Mouse (Mus musculus): ENCODE data around the gene Siae. TPM values are rescaled to one million over a fixed set of nuclear protein-coding genes. Genes with fewer than 3 reads are reported as not detected.

Siae gene
- polyA plus RNA-seq, 1 experiment from 2014 or later = 6.5 TPM

DNA sequence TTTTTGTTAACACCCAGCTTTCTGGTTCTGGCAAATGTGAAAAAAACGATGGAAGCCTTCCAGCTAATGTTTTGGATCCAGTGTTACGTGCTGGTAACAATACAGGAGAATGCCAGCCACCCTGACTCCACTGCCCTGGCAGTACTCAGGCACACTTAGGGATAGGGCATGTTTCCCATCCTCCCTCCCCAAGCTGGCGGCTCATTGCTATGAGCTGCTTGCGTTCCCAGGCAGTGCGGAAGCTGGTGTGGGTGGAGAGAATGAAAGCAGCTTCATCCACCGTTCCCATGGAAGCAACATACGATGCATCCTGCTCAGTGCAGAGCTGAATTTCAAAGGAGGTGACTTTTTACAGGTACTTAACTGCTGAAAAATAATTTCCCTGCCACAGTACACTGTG lies 70.1 kb downstream of the Siae start:
- Histone ChIP-seq H3K27ac (no peak overlapping the region), H3K4me1 (peaks cover 20% of the 10 kb centered on the region), H3K27me3 (ENCODE audit: poor library complexity, severe bottlenecking) (no peaks in the 10 kb centered on the region), H3K36me3 (replicated peaks) (no peaks in the 10 kb centered on the region), H3K9me3 (no peaks in the 10 kb centered on the region), H3K4me3 (no peak overlapping the region)
- WGBS = 25% methylated on average over 7 of the region's 7 CpGs
- no peak for DNase-seq (ENCODE audit: extremely low spot score, low spot score)

DNA sequence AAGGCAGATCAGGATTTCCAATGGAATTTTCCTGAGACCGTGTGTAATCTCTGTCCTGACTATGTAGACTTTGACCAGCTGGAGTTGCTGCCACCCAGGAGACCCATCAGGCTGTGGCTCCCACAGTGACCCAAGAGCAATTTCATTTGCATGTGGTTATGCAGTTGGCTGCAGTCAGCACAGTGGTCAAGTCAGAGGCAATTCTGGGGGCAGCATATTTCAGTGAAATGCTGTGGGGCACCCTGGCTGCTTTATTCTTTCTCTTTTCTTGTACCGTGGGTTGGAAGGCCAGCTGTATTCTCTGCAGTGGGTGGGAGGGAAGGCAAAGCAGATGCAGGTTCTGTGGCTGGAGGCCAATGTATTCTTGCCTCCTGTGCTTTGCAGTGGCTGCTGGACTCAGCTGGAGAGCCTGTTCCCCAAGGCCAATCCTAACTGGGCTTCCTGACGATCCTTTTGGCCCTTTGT lies 70.6 kb downstream of the Siae start:
- Histone ChIP-seq H3K36me3 (replicated peaks) (no peaks in the 10 kb centered on the region), H3K4me3 (no peak overlapping the region), H3K4me1 (peaks cover 20% of the 10 kb centered on the region), H3K27me3 (ENCODE audit: poor library complexity, severe bottlenecking) (no peaks in the 10 kb centered on the region), H3K9me3 (no peaks in the 10 kb centered on the region), H3K27ac (peak overlapping the region; percentile 27; the same call in 1 of the 2 replicates)
- DNase-seq (ENCODE audit: extremely low spot score, low spot score) = no peak
- 20% methylated on average over 3 of the region's 3 CpGs for WGBS

DNA sequence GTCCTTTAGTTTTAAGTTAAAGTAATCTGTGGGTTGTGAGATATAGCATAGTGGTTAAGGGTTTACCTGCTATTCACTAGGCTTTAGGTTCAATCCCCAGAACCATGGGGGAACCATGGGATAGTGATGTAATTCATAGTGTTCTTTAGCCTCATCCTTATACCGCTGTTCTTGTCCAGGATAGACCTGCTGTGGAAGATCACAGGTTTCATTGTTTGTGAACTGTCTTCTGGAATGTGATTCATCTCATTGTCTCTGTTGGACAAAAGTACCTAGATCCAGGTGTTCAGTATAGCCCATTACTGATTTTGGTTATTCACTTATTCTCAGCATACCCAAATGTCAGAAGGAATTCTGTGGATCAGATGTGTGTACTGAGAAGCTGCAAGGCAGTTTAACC lies 71.8 kb downstream of the Siae start:
- DNase-seq (ENCODE audit: extremely low spot score, low spot score) = no peak
- H3K36me3 ChIP-seq (replicated peaks) = no peaks in the 10 kb centered on the region
- no peak overlapping the region for H3K4me3 ChIP-seq
- no peaks in the 10 kb centered on the region for H3K9me3 ChIP-seq
- H3K4me1 ChIP-seq = peaks cover 20% of the 10 kb centered on the region
- H3K27ac ChIP-seq = no peak overlapping the region
- WGBS = 93% methylated on average over 1 of the region's 1 CpGs
- H3K27me3 ChIP-seq (ENCODE audit: poor library complexity, severe bottlenecking) = no peaks in the 10 kb centered on the region

DNA sequence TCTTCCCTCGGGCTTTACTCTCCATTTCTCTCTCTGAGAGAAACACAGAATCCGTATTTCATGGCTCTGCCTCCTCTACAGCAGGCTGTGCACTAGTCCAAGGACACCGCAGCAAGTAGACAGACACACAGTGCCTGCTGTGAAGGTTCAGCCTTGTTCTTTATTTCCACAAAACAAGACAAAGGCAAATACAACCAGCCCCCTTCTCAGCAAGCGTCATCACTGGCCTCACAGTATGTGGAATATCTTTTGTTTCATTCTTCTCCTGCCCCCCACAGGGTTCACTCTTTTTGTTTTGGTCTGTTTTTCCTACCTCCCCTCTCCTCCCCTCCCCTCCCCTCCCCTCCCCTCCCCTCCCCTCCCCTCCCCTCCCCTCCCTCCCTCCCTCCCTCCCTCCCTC lies 73.1 kb downstream of the Siae start:
- H3K4me3 ChIP-seq = no peak overlapping the region
- H3K27ac ChIP-seq = no peak overlapping the region
- H3K27me3 ChIP-seq (ENCODE audit: poor library complexity, severe bottlenecking) = no peaks in the 10 kb centered on the region
- 45% methylated on average over 4 of the region's 4 CpGs for WGBS
- no peaks in the 10 kb centered on the region for H3K36me3 ChIP-seq (replicated peaks)
- no peak for DNase-seq (ENCODE audit: extremely low spot score, low spot score)
- peaks cover 20% of the 10 kb centered on the region for H3K4me1 ChIP-seq
- H3K9me3 ChIP-seq = no peaks in the 10 kb centered on the region

DNA sequence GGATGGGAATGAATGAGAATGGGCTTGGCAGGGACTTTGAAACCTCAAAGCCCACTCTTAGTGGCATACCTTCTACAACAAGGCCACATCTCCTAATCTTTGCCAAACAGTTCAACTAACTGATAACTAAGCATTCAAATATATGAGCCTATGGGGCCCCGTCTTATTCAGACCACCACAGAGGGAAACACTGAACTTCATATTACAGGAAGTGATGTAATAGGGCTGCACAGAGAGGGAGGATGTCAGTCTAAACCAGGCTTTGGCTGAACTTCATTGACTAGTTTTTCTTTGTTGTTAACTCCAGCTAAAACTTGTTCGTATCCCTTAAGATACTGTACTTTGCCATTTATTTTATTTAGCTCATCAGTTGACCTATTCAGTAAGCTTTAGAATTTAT lies 74.4 kb downstream of the Siae start:
- H3K4me1 ChIP-seq = peaks cover 19% of the 10 kb centered on the region
- H3K9me3 ChIP-seq = no peaks in the 10 kb centered on the region
- no peak overlapping the region for H3K27ac ChIP-seq
- no peak for DNase-seq (ENCODE audit: extremely low spot score, low spot score)
- H3K4me3 ChIP-seq = no peak overlapping the region
- no peaks in the 10 kb centered on the region for H3K27me3 ChIP-seq (ENCODE audit: poor library complexity, severe bottlenecking)
- H3K36me3 ChIP-seq (replicated peaks) = no peaks in the 10 kb centered on the region
- 91% methylated on average over 2 of the region's 2 CpGs for WGBS

DNA sequence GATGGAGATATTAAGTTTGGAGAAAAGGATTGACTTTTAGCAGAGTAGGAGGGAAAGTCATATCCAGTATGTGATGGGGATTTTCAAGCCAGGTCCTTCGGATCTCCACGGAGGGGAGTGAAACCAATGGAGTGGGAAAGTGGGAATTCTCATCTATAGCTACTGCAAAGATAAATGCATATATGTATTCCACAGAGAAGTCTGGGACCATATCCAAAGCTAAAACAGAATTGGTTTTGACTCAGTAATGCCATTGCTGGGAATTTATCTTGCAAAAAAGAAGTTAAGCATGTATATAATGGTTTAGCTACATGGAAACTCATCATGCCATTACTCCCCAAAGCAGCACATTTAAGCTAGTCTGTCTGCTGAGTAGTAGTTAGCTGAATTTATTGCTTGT lies 76.8 kb downstream of the Siae start:
- DNase-seq (ENCODE audit: extremely low spot score, low spot score) = no peak

DNA sequence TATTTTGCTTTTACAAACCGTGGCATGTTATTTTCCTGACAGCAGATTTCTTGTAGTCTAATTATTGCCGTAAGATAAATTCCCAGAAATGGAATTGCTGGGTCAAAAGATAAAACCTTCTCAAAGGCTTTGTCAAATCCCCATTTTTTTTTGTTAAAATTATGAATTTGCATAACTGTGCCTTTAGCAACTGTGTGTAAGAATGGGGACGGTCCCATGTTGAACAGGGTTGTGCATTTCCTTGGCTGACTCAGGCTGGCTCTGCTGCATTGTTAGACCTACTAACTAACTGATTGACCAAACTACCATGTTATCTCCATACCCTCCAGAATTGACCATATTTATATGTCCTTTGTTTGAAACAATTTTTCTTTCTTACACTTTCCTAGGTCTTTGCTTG lies 78.8 kb downstream of the Siae start:
- no peaks in the 10 kb centered on the region for H3K36me3 ChIP-seq (replicated peaks)
- WGBS = 95% methylated on average over 3 of the region's 3 CpGs

More for the DNA sequence above, 76.8 kb downstream of the Siae start:
- Histone ChIP-seq H3K4me3 (no peak overlapping the region), H3K27ac (no peak overlapping the region), H3K27me3 (ENCODE audit: poor library complexity, severe bottlenecking) (no peaks in the 10 kb centered on the region), H3K4me1 (peaks cover 3% of the 10 kb centered on the region; the same call in 1 of the 2 replicates), H3K36me3 (replicated peaks) (no peaks in the 10 kb centered on the region), H3K9me3 (no peaks in the 10 kb centered on the region)
- 87% methylated on average over 2 of the region's 2 CpGs for WGBS

DNA sequence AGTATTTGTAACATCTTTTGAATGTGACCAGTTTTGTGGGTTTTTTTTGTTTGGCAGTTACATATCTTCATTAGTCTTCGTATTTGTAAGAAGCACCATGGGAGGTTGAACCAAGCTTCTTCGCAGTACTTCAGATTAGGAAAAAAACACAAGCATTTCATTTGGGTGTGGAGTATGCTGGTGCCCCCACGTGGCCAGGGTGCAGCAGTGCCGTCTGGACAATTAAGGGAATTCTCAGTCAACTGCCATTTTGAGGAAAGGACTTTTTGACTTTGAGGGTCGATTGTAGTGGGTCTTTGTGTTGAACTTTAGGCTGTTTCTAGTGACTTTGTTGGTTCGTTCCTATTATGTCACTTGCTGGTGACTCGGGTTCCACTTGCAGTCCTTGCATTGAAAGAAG lies 80.8 kb downstream of the Siae start:
- no peaks in the 10 kb centered on the region for H3K27me3 ChIP-seq (ENCODE audit: poor library complexity, severe bottlenecking)
- H3K9me3 ChIP-seq = no peaks in the 10 kb centered on the region
- H3K36me3 ChIP-seq (replicated peaks) = no peaks in the 10 kb centered on the region
- 23% methylated on average over 7 of the region's 7 CpGs for WGBS
- no peaks in the 10 kb centered on the region for H3K4me1 ChIP-seq
- H3K27ac ChIP-seq = no peak overlapping the region
- no peak overlapping the region for H3K4me3 ChIP-seq
- peak; percentile 42 for DNase-seq (ENCODE audit: extremely low spot score, low spot score)

More for the DNA sequence above, 78.8 kb downstream of the Siae start:
- no peak overlapping the region for H3K27ac ChIP-seq
- no peak for DNase-seq (ENCODE audit: extremely low spot score, low spot score)
- H3K4me1 ChIP-seq = no peaks in the 10 kb centered on the region
- no peaks in the 10 kb centered on the region for H3K9me3 ChIP-seq
- H3K4me3 ChIP-seq = no peak overlapping the region
- H3K27me3 ChIP-seq (ENCODE audit: poor library complexity, severe bottlenecking) = no peaks in the 10 kb centered on the region

DNA sequence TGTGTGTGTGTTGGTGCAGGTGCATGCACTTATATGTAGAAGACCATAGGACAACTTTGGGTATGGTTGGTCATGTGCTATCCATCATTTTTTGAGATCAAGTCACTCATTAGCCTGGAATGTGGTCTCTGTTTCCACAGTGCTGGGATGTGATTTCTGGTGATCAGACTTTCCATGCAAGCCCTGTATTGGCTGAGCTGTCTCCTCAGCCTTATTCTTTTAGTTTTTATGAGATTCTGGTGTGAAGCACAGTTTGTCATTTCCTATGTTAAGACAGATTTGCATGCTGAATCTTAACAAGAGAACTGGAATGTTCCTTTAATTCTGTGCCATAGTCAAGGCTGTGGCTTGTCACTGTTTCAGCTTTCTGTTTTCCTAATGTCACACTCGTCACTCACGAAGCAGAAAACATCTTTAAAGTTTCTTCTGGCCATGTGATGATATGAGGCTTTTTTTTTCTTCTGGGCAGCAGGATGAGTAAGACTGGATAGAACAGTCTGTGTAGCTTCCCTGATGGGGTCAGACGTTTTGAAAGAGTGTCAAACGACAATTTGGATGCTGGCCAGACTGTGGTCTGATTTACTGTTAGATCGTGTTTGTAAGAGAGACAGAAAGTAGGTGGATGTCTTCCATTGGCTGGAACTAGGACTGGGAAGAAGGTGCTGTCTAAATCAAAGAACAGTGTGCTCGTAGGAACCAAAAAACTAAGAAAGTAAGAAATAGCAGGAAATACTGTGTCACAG lies 81.5 kb downstream of the Siae start:
- Histone ChIP-seq H3K4me1 (no peaks in the 10 kb centered on the region), H3K27me3 (ENCODE audit: poor library complexity, severe bottlenecking) (no peaks in the 10 kb centered on the region), H3K36me3 (replicated peaks) (no peaks in the 10 kb centered on the region), H3K9me3 (no peaks in the 10 kb centered on the region), H3K4me3 (no peak overlapping the region), H3K27ac (no peak overlapping the region)
- DNase-seq (ENCODE audit: extremely low spot score, low spot score) = no peak
- WGBS = 78% methylated on average over 6 of the region's 6 CpGs

DNA sequence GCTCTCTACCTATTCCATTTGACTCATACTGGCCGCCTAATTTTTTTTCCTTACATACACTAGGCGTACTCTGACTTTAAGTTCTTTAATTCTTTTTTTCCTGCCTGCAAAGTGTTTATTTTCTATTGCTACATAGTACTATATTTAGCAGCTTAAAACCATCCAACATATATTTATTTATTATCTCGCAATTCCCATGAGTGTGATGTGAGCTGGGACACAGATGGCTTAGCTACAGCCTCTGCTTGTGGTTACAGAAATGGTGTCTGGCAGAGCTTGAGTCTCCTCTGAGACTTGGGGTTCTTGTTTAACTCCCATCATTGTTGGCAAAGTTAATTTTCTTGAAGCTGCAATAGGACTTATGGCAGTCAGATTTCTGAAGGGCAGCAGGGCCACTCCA lies 83.2 kb downstream of the Siae start:
- WGBS = 87% methylated on average over 3 of the region's 3 CpGs
- Histone ChIP-seq H3K4me3 (no peak overlapping the region), H3K9me3 (no peaks in the 10 kb centered on the region), H3K27me3 (ENCODE audit: poor library complexity, severe bottlenecking) (no peaks in the 10 kb centered on the region), H3K4me1 (no peaks in the 10 kb centered on the region), H3K36me3 (replicated peaks) (no peaks in the 10 kb centered on the region), H3K27ac (no peak overlapping the region)
- DNase-seq (ENCODE audit: extremely low spot score, low spot score) = no peak

DNA sequence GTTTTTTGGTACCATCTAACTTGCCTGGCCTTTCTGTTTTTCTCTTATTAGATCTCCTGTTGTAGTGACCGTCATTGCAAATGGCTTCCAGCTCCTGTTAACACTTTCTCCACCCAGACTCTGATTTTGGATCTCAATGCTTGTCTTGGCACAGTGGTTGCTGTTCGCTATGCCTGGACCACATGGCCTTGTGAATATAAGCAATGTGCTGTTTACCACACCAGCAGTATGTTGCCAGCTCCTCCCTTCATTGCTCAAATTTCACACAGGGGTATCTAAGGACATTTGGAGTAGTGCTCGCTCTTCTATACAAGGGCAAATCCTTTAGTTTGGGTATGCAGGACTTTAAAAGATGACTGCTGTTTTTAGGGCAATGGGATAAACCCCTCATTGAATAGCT lies 90.7 kb downstream of the Siae start:
- 85% methylated on average over 3 of the region's 3 CpGs for WGBS
- no peaks in the 10 kb centered on the region for H3K4me1 ChIP-seq
- H3K9me3 ChIP-seq = no peaks in the 10 kb centered on the region
- peaks cover 44% of the 10 kb centered on the region for H3K36me3 ChIP-seq (replicated peaks)
- H3K27me3 ChIP-seq (ENCODE audit: poor library complexity, severe bottlenecking) = no peaks in the 10 kb centered on the region
- no peak for DNase-seq (ENCODE audit: extremely low spot score, low spot score)
- H3K27ac ChIP-seq = no peak overlapping the region
- H3K4me3 ChIP-seq = no peak overlapping the region

DNA sequence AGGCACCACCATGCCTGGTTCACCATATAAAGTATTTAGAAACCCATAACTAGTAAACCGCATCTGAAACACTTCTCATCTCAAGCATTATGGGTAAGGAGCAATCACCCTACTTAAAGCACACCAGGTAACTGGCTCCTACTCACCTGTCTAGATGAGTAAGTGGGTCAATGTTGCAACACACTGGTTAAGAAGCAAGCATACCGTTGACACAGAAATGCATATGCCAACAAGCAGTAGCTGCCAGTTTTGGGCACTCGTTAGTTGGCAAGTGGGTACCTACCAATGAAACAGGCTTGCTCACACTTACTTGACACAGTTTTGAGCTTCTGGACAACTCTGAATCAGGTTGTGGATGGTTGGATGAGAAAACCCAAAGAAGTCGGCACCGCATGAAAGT lies 95.1 kb downstream of the Siae start:
- Histone ChIP-seq H3K4me1 (peaks cover 5% of the 10 kb centered on the region), H3K36me3 (replicated peaks) (peaks cover 77% of the 10 kb centered on the region), H3K4me3 (no peak overlapping the region), H3K27ac (no peak overlapping the region), H3K27me3 (ENCODE audit: poor library complexity, severe bottlenecking) (no peaks in the 10 kb centered on the region), H3K9me3 (no peaks in the 10 kb centered on the region)
- WGBS = 92% methylated on average over 5 of the region's 5 CpGs
- DNase-seq (ENCODE audit: extremely low spot score, low spot score) = no peak

DNA sequence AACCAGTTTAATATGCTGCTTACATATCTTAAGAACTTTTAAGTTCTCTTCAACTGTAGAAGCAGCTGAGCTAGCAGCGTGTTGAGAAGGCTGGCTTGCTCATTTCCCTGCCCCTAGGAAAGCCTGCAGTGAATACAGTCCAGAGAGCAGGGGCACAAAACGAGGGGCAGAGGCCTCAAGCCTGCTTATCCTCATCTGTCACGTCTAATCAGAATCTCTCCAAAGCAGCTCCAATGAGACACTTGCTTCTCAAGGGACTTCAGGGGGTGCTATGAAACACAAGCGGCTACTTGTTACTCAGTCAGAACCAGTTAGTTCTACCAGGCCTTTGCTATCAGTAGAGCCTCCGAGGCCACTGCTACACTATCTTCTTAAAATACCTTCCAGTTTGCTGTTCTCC lies 98.3 kb downstream of the Siae start:
- no peak for DNase-seq (ENCODE audit: extremely low spot score, low spot score)
- no peak overlapping the region for H3K4me3 ChIP-seq
- H3K4me1 ChIP-seq = peaks cover 19% of the 10 kb centered on the region
- H3K36me3 ChIP-seq (replicated peaks) = peaks cover 57% of the 10 kb centered on the region
- H3K27me3 ChIP-seq (ENCODE audit: poor library complexity, severe bottlenecking) = no peaks in the 10 kb centered on the region
- 90% methylated on average over 5 of the region's 5 CpGs for WGBS
- no peaks in the 10 kb centered on the region for H3K9me3 ChIP-seq
- H3K27ac ChIP-seq = no peak overlapping the region

DNA sequence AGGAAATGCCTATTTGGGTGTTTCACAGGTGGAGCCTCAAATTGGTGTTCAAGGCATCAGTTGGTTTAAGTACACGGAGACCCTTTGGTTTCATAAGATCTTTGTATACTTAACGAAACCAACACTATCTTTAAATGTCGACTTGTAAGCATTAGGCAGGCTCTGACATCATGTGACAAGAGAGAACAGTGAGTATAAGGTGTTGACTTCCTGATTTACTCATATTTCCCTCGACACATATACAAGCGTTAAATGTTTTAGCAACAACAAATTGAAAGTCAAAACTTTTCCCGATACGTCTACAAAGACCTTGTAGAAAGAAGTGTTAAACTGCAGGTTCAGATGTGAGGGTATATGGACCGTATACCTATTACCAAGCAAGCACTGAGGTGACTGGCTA lies 100.5 kb downstream of the Siae start:
- no peak for DNase-seq (ENCODE audit: extremely low spot score, low spot score)
- 74% methylated on average over 8 of the region's 8 CpGs for WGBS

More for the DNA sequence above, 100.5 kb downstream of the Siae start:
- H3K9me3 ChIP-seq = no peaks in the 10 kb centered on the region
- peaks cover 36% of the 10 kb centered on the region for H3K36me3 ChIP-seq (replicated peaks)
- H3K4me3 ChIP-seq = peak overlapping the region; percentile 77
- no peaks in the 10 kb centered on the region for H3K27me3 ChIP-seq (ENCODE audit: poor library complexity, severe bottlenecking)
- H3K27ac ChIP-seq = no peak overlapping the region
- H3K4me1 ChIP-seq = peaks cover 19% of the 10 kb centered on the region

Data from forebrain, embryonic 10.5 days (tissue).